Mouse (Mus musculus) subcutaneous adipose tissue, adult 2 months (tissue): ENCODE results near the gene Igsf21. TPM values are rescaled to one million over a fixed set of nuclear protein-coding genes. Genes with fewer than 3 reads are reported as not detected.

ENCODE experiments used
- polyA plus RNA-seq: library from polyadenylated mRNA; depleted of rRNA; stranded (reverse); fragments of >200 nt; gene quantifications from 2 replicates; pipeline ENCODE4 v1.2.3, GENCODE M21; 2012; ENCODE audit warnings: low replicate concordance; rRNA removed

Gene Igsf21
- polyA plus RNA-seq, result 0.73 and 1.6 TPM in 2 replicates

GRCm38 (mm10) chr4:140246180-140247005 is at the start of gene Igsf21:
Gene Igsf21, minus strand, starts transcription at chr4:140246784.

